Mouse (Mus musculus) liver, embryonic 14.5 days (tissue): Measurements from ENCODE around the gene Tac4. TPM values are rescaled to one million over a fixed set of nuclear protein-coding genes. Genes with fewer than 3 reads are reported as not detected.

ENCODE experiments used
- ATAC-seq: fragments of 200-750 bp; cut with Nextera tagmentation; 2 replicates; pipeline ENCODE4 v1.8.0; 2017; ENCODE audit warnings: moderate number of reproducible peaks, mild to moderate bottlenecking, moderate library complexity; ENCODE audit not compliant: insufficient read depth
- DNase-seq, 3 experiments: peaks; one replicate each; pipeline ENCODE4 v3.0.0-alpha.2; 2012 to 2013; ENCODE audit warnings: low read depth in 3 of 3, low spot score in 3 of 3
- H3K27ac ChIP-seq: fragments of 300-500 bp; sonication (generic); 2 replicates; pipeline ENCODE4 v1.5.1; 2014; ENCODE audit warnings: moderate library complexity, mild to moderate bottlenecking, control low read depth, inconsistent platforms
- H3K27me3 ChIP-seq: fragments of 300-500 bp; sonication (generic); 2 replicates; pipeline ENCODE4 v1.6.1; 2014; ENCODE audit warnings: mild to moderate bottlenecking, low read length, moderate library complexity; ENCODE audit not compliant: control insufficient read depth, insufficient read depth
- H3K36me3 ChIP-seq: fragments of 300-500 bp; sonication (generic); replicated peaks from 2 replicates; pipeline ENCODE4 v1.6.1; 2014; ENCODE audit warnings: low read depth; ENCODE audit not compliant: control insufficient read depth, insufficient read depth
- H3K4me1 ChIP-seq, 2 experiments: fragments of 200-500 bp in 1 of 2; fragments of 300-500 bp in 1 of 2; sonication (generic) in 1 of 2; replicated peaks; 2 replicates each; pipeline ENCODE4 v1.6.1; 2012 to 2014; ENCODE audit warnings: antibody characterized with exemption in 1 of 2, inconsistent platforms in 1 of 2, low read length in 1 of 2; ENCODE audit not compliant: control insufficient read depth in 2 of 2, insufficient read depth in 2 of 2
- H3K4me2 ChIP-seq: fragments of 300-500 bp; sonication (generic); 2 replicates; pipeline ENCODE4 v1.6.1; 2014; ENCODE audit warnings: low read depth, mild to moderate bottlenecking, control low read depth, moderate library complexity
- H3K4me3 ChIP-seq, 2 experiments: fragments of 200-500 bp in 1 of 2; fragments of 300-500 bp in 1 of 2; sonication (generic) in 1 of 2; 2 replicates each; pipeline ENCODE4 v1.5.1; 2012 to 2014; ENCODE audit warnings: low read depth in 2 of 2, low read length in 2 of 2, mild to moderate bottlenecking in 2 of 2, control low read depth in 1 of 2, inconsistent platforms in 1 of 2, moderate library complexity in 1 of 2; ENCODE audit not compliant: insufficient read depth in 1 of 2
- H3K9ac ChIP-seq: fragments of 300-500 bp; sonication (generic); replicated peaks from 2 replicates; pipeline ENCODE4 v1.6.1; 2014; ENCODE audit warnings: mild to moderate bottlenecking, control low read depth, moderate library complexity
- H3K9me3 ChIP-seq: fragments of 300-500 bp; sonication (generic); 2 replicates; pipeline ENCODE4 v1.6.1; 2016; ENCODE audit warnings: low read length, mixed read lengths; ENCODE audit not compliant: control insufficient read depth
- CTCF ChIP-seq: IDR thresholded peaks from 2 replicates; pipeline ENCODE4 v1.5.1; 2016; ENCODE audit warnings: antibody characterized with exemption, low read depth, control low read depth
- EP300 ChIP-seq: IDR thresholded peaks from 2 replicates; pipeline ENCODE4 v1.6.1; 2016; ENCODE audit warnings: antibody characterized with exemption, low read depth
- WGBS: fragments of 180-500 bp; shearing (Covaris S2); extraction: QIAGEN DNeasy Blood & Tissue Kit; methylation state at CpG from one replicate; pipeline ENCODE4 v1.1.7; 2014; ENCODE audit not compliant: insufficient replicate concordance; 5-methylcytosine and 5-hydroxymethylcytosine counted together
- polyA plus RNA-seq, 2 experiments: library from polyadenylated mRNA; depleted of rRNA in 1 of 2; stranded (reverse) in 1 of 2; unstranded in 1 of 2; fragments of >200 nt; fragmentation: Nextera tagmentation in 1 of 2; extraction: Ambion mirVana in 1 of 2; gene quantifications; 2 replicates each; pipeline versions ENCODE4 v1.2.1 to v1.2.3; 2012 to 2014

Tac4 gene
- polyA plus RNA-seq, 2 experiments, result 0.04 TPM; not detected in 1

GRCm38 (mm10) chr11:95232329-95232696, 29.0 kb upstream of the Tac4 start:
- Histone ChIP-seq H3K9ac (no peak overlapping the region), H3K4me2 (no peak overlapping the region), H3K9me3 (no peaks in the 10 kb centered on the region), H3K27me3 (no peaks in the 10 kb centered on the region), H3K4me1 (no peaks in the 10 kb centered on the region), H3K36me3 (no peaks in the 10 kb centered on the region), H3K4me3 (no peak overlapping the region), H3K27ac (no peak overlapping the region)
- no peak for TF ChIP-seq CTCF
- ATAC-seq, result no peak
- 16% methylated on average over 6 of the region's 6 CpGs for WGBS
- DNase-seq, result no peak

DNA sequence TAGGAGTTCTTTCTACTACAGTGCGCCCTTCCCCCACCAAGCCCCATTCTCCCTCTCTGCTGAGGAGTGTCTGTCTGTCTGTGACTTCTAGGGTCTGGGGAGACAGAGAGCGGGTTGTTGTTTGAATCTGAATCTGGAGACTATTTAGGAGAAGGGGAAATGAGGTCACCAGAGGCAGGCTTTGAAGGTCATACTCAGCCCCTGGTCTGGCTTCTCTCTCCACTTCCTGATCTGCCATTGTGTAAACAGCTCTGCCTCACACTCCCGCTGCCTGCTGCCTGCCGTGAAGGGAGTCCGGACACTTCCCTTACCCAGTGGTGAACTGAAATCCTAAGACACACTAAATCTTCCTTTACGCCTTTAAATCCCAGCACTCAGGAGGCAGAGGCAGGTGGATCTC, 22.9 kb upstream of the Tac4 start:
- 35% methylated on average over 6 of the region's 6 CpGs for WGBS
- Histone ChIP-seq H3K4me2 (no peak overlapping the region), H3K4me3 (no peak overlapping the region), H3K9ac (no peak overlapping the region), H3K9me3 (no peaks in the 10 kb centered on the region), H3K4me1 (no peaks in the 10 kb centered on the region), H3K27me3 (no peaks in the 10 kb centered on the region), H3K27ac (no peak overlapping the region), H3K36me3 (no peaks in the 10 kb centered on the region)
- DNase-seq (no peak), ATAC-seq (no peak)
- TF ChIP-seq CTCF (no peak), EP300 (no peak)

DNA sequence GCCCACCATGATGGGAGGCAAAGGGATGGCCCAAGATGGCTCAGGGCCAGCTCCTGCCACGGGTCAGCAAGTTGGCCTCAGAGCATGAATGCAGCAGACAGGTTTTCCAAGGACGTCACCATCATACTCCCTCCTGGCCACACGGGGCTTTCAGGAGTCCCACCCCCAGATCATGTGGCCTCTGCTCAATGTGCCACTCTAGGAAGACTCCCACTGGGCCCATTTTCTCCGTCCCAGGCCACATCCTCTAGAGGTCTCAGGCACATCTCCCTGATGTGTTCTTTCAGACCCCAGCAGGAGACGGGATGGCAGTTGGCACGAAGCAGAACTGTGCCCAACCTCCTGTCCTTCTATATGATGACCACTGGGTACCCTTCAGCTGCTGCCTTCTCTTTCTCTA, 18.7 kb upstream of the Tac4 start:
- Histone ChIP-seq H3K4me1 (no peaks in the 10 kb centered on the region), H3K9me3 (no peaks in the 10 kb centered on the region), H3K9ac (no peak overlapping the region), H3K36me3 (no peaks in the 10 kb centered on the region), H3K27ac (no peak overlapping the region), H3K4me2 (no peak overlapping the region), H3K4me3 (no peak overlapping the region), H3K27me3 (no peaks in the 10 kb centered on the region)
- DNase-seq, result no peak
- WGBS, result 43% methylated on average over 6 of the region's 6 CpGs
- TF ChIP-seq EP300, result no peak
- no peak for TF ChIP-seq CTCF
- no peak for ATAC-seq

DNA sequence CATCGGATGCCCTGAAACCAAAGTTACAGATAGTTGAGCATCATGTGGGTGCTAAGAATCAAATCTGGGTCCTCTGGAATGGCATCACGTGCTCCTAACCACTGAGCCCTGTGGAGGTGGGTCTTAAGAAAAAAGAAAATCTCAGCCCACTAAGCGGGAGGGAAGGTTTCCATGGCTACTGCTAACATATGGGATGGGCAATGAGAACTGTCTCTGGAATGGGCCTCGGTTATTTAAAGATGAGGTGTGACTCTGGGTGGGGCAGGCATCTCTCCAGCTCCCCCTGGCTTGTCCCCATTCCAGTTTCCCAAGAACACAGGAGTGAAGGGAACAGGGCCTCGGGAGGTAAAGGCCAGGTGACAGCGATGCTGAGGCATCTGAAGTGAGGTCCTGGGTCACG, 15.9 kb upstream of the Tac4 start:
- no peak overlapping the region for H3K4me2 ChIP-seq
- H3K27me3 ChIP-seq, result no peaks in the 10 kb centered on the region
- ATAC-seq (no peak), DNase-seq (no peak)
- no peaks in the 10 kb centered on the region for H3K9me3 ChIP-seq
- H3K4me1 ChIP-seq, result no peaks in the 10 kb centered on the region
- no peak overlapping the region for H3K27ac ChIP-seq
- H3K4me3 ChIP-seq, result no peak overlapping the region
- 59% methylated on average over 7 of the region's 7 CpGs for WGBS
- H3K9ac ChIP-seq, result no peak overlapping the region
- TF ChIP-seq CTCF, result no peak
- TF ChIP-seq EP300, result no peak
- H3K36me3 ChIP-seq, result no peaks in the 10 kb centered on the region

DNA sequence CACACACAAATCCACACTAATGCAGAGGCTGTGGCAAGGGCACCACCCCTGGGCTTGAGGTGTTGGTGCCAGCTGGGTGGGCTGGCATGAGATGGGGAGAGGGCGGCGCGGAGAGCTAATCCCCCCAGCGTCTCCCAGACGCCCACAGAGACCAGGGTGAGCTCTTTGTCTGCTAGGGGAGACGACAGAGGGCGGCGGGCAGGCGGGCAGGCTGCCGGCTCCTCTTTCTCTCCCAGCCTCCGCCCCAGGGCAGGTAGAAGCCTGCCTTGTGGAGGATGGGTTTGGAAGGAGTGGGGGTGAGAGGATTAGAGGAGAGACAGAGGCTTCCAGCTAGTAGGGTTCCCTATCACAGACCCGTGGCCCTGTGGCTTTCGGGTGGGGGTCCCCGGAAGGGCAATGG, 14.3 kb upstream of the Tac4 start:
- no peak for DNase-seq
- no peak overlapping the region for H3K27ac ChIP-seq

More for the DNA sequence above, 14.3 kb upstream of the Tac4 start:
- Histone ChIP-seq H3K4me3 (no peak overlapping the region), H3K36me3 (no peaks in the 10 kb centered on the region), H3K4me2 (no peak overlapping the region), H3K9ac (no peak overlapping the region), H3K27me3 (no peaks in the 10 kb centered on the region), H3K9me3 (no peaks in the 10 kb centered on the region), H3K4me1 (no peaks in the 10 kb centered on the region)
- ATAC-seq, result no peak
- no peak for TF ChIP-seq EP300
- no peak for TF ChIP-seq CTCF
- 56% methylated on average over 14 of the region's 14 CpGs for WGBS
